Mouse (Mus musculus) hindbrain, embryonic 12.5 days (tissue): ENCODE measurements at regions not wholly inside any gene's neighbourhood (a gene's known extent, or its start where the extent isn't known, plus 50 kb on each side); places are given as distances from the start of the nearest gene placed in this dataset.

Source experiments
- ATAC-seq: fragments of 200-750 bp; cut with Nextera tagmentation; 2 replicates; pipeline ENCODE4 v1.8.0; 2017; ENCODE audit warnings: moderate TSS enrichment; ENCODE audit not compliant: low FRiP score
- H3K27ac ChIP-seq: fragments of 300-500 bp; sonication (generic); 2 replicates; pipeline ENCODE4 v1.5.1; 2016; ENCODE audit warnings: mild to moderate bottlenecking
- H3K27me3 ChIP-seq: fragments of 300-500 bp; sonication (generic); 2 replicates; pipeline ENCODE4 v1.6.1; 2016; ENCODE audit warnings: mild to moderate bottlenecking
- H3K36me3 ChIP-seq: fragments of 300-500 bp; sonication (generic); 2 replicates; pipeline ENCODE4 v1.6.1; 2016; ENCODE audit warnings: mild to moderate bottlenecking
- H3K4me1 ChIP-seq: fragments of 300-500 bp; sonication (generic); 2 replicates; pipeline ENCODE4 v1.6.1; 2016
- H3K4me2 ChIP-seq: fragments of 300-500 bp; sonication (generic); replicated peaks from 2 replicates; pipeline ENCODE4 v1.6.1; 2016; ENCODE audit warnings: mild to moderate bottlenecking
- H3K4me3 ChIP-seq: fragments of 300-500 bp; sonication (generic); 2 replicates; pipeline ENCODE4 v1.5.1; 2016; ENCODE audit warnings: mild to moderate bottlenecking
- H3K9ac ChIP-seq: fragments of 300-500 bp; sonication (generic); 2 replicates; pipeline ENCODE4 v1.6.1; 2016; ENCODE audit warnings: mild to moderate bottlenecking, moderate library complexity
- H3K9me3 ChIP-seq: fragments of 300-500 bp; sonication (generic); replicated peaks from 2 replicates; pipeline ENCODE4 v1.6.1; 2016; ENCODE audit warnings: mild to moderate bottlenecking
- WGBS: fragments of 180-500 bp; shearing (Covaris S2); methylation state at CpG from one replicate; pipeline ENCODE4 v1.1.7; 2016; 5-methylcytosine and 5-hydroxymethylcytosine counted together

DNA sequence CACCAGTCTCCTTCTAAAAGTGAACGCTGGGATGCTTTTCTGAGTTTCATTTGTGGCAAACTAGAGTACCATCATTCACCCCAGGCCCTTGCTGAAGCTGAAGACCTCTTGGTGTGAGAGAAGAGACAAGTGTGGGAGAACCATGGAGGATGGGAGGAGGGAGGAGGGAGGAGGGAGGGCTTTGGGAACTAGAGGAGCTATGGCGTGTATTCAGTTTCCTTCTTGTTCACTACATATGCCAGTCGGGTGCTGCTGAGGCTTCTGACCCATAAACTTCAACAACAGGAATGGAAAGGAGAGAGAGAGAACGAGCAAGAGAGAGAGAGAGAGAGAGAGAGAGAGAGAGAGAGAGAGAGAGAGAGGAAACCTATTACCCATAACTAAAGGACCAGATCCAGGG, 452.1 kb downstream of the Rps24 start:
- H3K4me2 ChIP-seq: no peak overlapping the region
- no peaks in the 10 kb centered on the region for H3K36me3 ChIP-seq
- H3K9me3 ChIP-seq: no peaks in the 10 kb centered on the region
- WGBS: 88% methylated on average over 4 of the region's 4 CpGs
- H3K4me3 ChIP-seq: no peak overlapping the region
- H3K9ac ChIP-seq: no peak overlapping the region
- no peak overlapping the region for H3K27ac ChIP-seq
- ATAC-seq: no peak
- H3K27me3 ChIP-seq: no peaks in the 10 kb centered on the region
- 0 out of 2 replicates have a peak, but pooled peaks cover 8% of the 10 kb centered on the region for H3K4me1 ChIP-seq

DNA sequence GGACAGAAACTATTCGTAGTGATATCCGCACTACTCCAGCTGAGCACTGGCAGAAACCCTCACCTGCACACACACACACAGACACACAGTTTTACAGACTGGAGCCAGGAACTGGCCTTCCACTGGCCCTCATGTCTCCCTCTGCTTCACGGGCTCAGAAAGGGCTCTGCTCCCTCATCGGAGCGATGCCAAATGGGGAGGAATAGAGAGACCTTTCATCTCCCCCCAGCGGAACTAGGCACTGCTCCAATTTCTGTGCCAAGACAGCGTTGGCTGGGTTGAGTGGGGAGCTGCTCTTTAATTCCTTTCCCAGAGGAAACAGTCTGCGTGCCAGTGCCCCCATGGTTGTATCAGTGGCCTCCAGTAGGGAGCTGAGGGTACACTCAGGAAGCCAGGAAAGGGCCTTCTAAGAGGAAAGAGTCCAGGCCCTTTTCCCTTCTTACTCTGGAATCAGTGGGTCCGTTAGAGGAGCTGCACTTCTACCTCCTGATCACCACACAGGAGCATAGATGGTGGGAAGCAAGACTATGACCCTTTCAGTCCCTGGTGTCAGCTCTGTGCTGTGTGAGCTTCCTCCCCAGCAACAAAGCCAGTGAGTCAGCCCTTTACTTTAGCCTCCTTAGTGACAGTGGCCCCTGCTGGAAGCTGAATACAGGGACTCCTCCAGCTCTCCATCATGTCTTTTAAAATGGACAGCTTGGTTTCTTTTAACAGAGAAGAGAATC, 452.7 kb downstream of the Rps24 start:
- Histone ChIP-seq H3K9me3 (no peaks in the 10 kb centered on the region), H3K9ac (no peak overlapping the region), H3K4me2 (no peak overlapping the region), H3K4me1 (0 out of 2 replicates have a peak, but pooled peaks cover 8% of the 10 kb centered on the region), H3K27me3 (no peaks in the 10 kb centered on the region), H3K36me3 (no peaks in the 10 kb centered on the region), H3K4me3 (no peak overlapping the region), H3K27ac (no peak overlapping the region)
- ATAC-seq: no peak
- WGBS: 70% methylated on average over 9 of the region's 9 CpGs

DNA sequence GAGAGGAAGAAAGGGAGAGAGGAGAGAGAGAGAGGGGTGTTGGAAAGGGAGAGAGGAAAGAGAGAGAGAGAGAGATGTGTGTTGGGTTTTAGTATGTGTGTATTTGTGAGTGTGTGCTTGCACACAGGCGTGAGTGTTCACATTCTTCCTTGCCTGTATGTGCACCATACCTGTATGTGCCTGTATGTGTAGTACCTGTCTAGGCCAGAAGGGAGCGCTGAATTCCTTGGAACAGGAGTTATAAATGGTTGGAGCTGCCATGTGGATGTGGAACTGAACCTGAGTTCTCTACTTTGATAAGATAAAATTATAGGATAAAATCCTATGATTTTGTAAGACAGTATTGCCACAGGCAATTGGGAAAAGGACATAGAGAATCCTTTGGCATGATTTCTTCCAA, 458.8 kb downstream of the Rps24 start:
- Histone ChIP-seq H3K4me1 (no peaks in the 10 kb centered on the region), H3K9me3 (no peaks in the 10 kb centered on the region), H3K36me3 (no peaks in the 10 kb centered on the region), H3K27me3 (no peaks in the 10 kb centered on the region), H3K9ac (no peak overlapping the region), H3K4me3 (no peak overlapping the region), H3K4me2 (no peak overlapping the region), H3K27ac (no peak overlapping the region)
- 48% methylated on average over 2 of the region's 2 CpGs for WGBS
- no peak for ATAC-seq

DNA sequence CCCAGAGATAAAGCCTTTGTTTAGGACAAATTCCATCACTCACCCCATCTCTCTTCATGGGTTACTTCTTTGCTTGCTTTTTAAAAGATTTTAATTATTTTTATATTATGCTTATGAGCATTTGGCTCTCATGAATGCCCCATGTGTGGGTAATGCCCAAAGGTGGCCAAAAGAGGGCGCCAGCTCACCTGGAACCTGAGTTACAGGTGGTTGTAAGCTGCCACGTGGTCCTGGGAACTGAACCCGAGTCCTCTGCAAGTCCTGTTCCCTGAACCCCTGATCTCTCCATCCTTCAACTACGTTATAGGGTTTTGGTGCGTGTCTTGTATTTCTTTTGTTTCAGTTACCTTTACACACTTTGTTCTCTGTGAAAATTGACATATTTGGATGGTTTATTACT, 460.2 kb downstream of the Rps24 start:
- H3K9ac ChIP-seq: no peak overlapping the region
- H3K9me3 ChIP-seq: no peaks in the 10 kb centered on the region
- no peak overlapping the region for H3K27ac ChIP-seq
- no peaks in the 10 kb centered on the region for H3K27me3 ChIP-seq
- H3K4me1 ChIP-seq: no peaks in the 10 kb centered on the region
- H3K4me2 ChIP-seq: no peak overlapping the region
- WGBS: 80% methylated on average over 5 of the region's 5 CpGs
- ATAC-seq: no peak
- no peak overlapping the region for H3K4me3 ChIP-seq
- H3K36me3 ChIP-seq: no peaks in the 10 kb centered on the region

DNA sequence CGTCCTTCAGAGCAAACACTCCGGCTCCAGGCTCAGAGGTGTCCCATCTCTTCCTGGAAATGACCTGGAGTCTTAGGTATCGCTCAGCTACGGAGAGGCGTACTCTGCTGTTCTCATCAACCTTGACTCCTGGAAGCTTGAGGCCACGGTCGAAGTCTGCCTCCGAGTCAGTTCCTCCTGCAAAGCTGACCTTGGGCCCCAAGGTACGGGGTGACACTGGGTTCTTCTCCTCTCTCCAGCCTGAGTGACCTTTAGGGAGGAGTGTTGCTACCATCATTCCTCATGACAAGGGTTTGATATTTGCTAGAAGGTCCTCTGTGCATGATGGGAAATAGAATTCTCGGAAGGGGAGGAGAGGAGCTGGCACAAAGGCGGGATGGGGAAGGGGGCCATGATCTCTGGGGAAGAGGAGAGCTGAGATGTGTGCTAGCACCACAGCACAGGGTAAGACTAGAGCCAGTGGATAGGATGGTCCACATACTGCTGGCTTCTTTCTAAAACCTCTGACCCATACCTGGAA, 469.0 kb downstream of the Rps24 start:
- ATAC-seq: no peak
- Histone ChIP-seq H3K9me3 (no peaks in the 10 kb centered on the region), H3K4me2 (no peak overlapping the region), H3K4me3 (no peak overlapping the region), H3K36me3 (no peaks in the 10 kb centered on the region), H3K4me1 (peaks cover 13% of the 10 kb centered on the region; the same call in 1 of the 2 replicates), H3K9ac (no peak overlapping the region), H3K27ac (no peak overlapping the region), H3K27me3 (no peaks in the 10 kb centered on the region)
- 85% methylated on average over 11 of the region's 11 CpGs for WGBS

DNA sequence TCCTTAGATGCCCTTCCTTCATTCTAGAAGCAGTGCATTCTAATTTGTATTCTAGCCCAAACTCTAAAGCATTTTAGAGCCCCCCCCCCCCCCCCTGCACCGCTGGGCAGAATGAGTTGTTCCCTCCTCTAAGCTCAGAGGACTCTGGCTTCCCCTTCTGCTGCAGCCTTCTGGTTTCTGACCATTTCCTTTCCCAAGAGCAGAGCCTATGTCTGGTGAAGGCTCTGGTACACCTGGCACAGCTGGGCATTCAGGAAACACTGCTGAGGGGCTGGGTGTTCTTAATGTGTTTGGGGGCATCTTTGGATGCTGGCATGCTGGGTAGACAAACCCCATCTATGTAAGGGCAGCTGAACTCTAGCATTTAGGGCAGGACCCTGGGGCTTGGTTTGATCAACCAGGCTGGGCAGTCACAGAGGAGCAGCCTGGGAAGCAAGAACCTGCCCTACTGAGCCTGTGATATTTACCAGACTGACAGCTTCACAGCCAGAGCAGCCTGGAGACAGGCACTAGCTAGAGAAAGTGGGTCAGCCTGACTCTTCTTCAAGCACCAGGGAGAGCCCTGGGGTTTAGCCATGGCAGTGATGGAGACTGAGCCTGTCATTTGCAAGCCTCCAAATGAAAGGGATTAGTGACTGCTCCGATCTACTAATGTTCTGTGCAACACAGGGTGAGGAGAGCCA, 469.7 kb downstream of the Rps24 start:
- 75% methylated on average over 2 of the region's 2 CpGs for WGBS
- H3K9me3 ChIP-seq: no peaks in the 10 kb centered on the region
- ATAC-seq: no peak

DNA sequence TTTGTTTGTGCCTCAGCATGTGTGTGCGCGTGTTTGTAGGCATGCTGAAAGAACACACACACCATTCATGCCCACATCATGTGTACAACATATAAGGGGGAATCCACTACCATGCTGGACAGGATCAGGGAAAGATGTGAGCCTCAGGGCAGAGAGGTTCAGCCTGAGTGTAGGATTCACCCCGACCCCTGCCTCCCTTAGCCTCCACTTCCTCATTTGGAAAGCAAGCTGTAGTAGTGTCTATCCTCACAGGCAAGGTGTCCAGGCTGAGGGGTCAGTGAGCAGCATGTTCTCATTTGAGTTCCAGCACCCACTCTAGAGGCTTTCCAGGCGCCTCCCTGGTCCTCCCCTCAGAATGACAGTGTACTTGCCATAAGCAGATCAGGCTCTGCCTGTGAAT, 470.5 kb downstream of the Rps24 start:
- no peak for ATAC-seq
- no peak overlapping the region for H3K9ac ChIP-seq
- no peak overlapping the region for H3K4me2 ChIP-seq
- no peaks in the 10 kb centered on the region for H3K36me3 ChIP-seq
- no peak overlapping the region for H3K4me3 ChIP-seq
- H3K27me3 ChIP-seq: no peaks in the 10 kb centered on the region
- no peak overlapping the region for H3K27ac ChIP-seq
- no peaks in the 10 kb centered on the region for H3K9me3 ChIP-seq
- 87% methylated on average over 4 of the region's 4 CpGs for WGBS
- H3K4me1 ChIP-seq: peaks cover 13% of the 10 kb centered on the region; the same call in 1 of the 2 replicates

More for the DNA sequence above, 469.7 kb downstream of the Rps24 start:
- Histone ChIP-seq H3K4me2 (no peak overlapping the region), H3K4me1 (peaks cover 13% of the 10 kb centered on the region; the same call in 1 of the 2 replicates), H3K27me3 (no peaks in the 10 kb centered on the region), H3K27ac (no peak overlapping the region), H3K9ac (no peak overlapping the region), H3K4me3 (no peak overlapping the region), H3K36me3 (no peaks in the 10 kb centered on the region)

DNA sequence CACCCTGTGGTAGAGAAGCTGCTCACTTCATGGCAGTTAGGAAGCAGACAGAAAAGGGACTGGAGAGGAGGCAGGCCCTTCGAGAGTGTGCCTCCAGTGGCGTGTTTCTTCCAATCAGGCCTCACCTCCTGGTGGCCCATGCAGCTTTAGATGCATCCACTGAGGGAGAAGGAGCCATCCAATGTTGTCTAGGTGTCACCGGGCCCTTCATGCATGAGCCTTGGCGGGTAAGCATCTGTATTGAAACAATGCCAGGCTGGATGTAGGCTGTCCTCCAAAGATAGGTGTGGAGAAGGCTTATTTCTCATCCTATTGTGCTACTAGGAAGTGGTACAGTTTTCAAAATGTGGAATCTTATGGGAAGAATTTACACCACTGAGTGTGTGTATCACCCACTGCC, 471.9 kb downstream of the Rps24 start:
- WGBS: 83% methylated on average over 4 of the region's 4 CpGs
- Histone ChIP-seq H3K4me2 (no peak overlapping the region), H3K9me3 (no peaks in the 10 kb centered on the region), H3K4me1 (peaks cover 13% of the 10 kb centered on the region; the same call in 1 of the 2 replicates), H3K9ac (no peak overlapping the region), H3K36me3 (no peaks in the 10 kb centered on the region), H3K27me3 (no peaks in the 10 kb centered on the region), H3K4me3 (no peak overlapping the region), H3K27ac (no peak overlapping the region)
- no peak for ATAC-seq

DNA sequence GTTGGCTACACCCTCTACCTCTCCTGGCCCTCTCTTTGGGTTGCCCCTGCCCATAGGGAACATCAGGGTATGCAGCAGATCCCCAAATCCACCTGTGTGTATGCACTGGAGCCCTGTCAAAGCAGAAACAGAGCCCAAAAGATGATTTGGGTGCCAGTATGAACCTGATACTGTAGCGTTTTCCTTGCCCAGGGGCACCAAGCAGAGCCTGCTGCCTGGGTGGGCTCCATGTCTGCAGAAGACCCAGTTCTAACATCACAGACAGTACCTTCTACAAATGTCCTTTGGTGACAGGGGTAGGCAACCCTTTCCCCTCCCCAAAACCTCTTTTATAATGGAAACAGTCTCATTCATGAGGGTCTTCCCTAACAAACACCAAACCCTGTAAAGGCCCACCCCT, 472.5 kb downstream of the Rps24 start:
- H3K27ac ChIP-seq: no peak overlapping the region
- H3K27me3 ChIP-seq: no peaks in the 10 kb centered on the region
- WGBS: 64% methylated on average over 1 of the region's 1 CpGs
- H3K36me3 ChIP-seq: no peaks in the 10 kb centered on the region
- no peak overlapping the region for H3K4me3 ChIP-seq
- H3K4me2 ChIP-seq: no peak overlapping the region
- no peak overlapping the region for H3K9ac ChIP-seq
- H3K9me3 ChIP-seq: no peaks in the 10 kb centered on the region
- peaks cover 13% of the 10 kb centered on the region; the same call in 1 of the 2 replicates for H3K4me1 ChIP-seq
- no peak for ATAC-seq

DNA sequence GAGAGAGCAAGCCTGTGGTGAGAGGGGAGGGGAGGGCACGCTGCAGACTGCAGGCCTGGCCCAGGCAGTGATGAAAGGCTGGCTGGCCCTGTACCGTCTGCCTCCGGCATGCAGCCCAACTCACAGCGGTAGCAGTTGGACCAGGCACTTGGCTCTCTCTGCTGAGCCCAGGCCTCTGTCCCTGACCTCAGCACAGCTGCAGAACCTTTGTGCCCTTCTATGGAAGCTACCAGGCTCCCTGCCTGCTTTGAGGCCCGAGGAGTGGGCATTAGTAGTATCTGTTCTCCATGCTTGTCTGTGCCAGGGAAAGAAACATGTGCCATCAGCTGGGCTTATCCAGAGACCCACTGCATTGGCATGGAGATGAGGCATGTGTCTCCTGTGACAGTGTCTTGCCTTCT, 473.2 kb downstream of the Rps24 start:
- Histone ChIP-seq H3K9me3 (no peaks in the 10 kb centered on the region), H3K27me3 (no peaks in the 10 kb centered on the region), H3K36me3 (no peaks in the 10 kb centered on the region), H3K27ac (no peak overlapping the region), H3K4me3 (no peak overlapping the region), H3K4me1 (peaks cover 13% of the 10 kb centered on the region; the same call in 1 of the 2 replicates), H3K9ac (no peak overlapping the region), H3K4me2 (no peak overlapping the region)
- 41% methylated on average over 4 of the region's 5 CpGs for WGBS
- ATAC-seq: no peak

DNA sequence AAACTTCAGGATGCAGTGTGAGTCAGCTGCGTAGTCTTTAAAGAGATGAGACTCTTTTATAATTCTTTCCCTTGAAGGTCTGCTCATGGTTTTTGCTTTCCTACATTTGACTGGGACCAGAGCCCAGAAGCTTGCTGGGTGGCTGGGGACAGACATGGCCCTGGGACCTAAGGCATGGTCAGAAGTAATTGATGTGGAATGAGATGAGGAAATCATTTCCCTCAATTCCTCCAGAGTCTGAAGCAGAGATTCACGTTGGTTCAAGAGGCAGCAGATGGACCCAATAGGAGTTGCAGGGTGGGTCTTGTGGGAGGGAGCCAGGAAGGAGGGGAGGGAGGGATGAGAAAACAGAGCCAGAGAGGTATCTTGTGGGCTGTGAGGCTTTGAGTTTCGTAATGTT, 473.9 kb downstream of the Rps24 start:
- WGBS: 73% methylated on average over 3 of the region's 3 CpGs
- Histone ChIP-seq H3K9me3 (no peaks in the 10 kb centered on the region), H3K4me3 (no peak overlapping the region), H3K27ac (no peak overlapping the region), H3K9ac (no peak overlapping the region), H3K36me3 (no peaks in the 10 kb centered on the region), H3K4me2 (no peak overlapping the region), H3K27me3 (no peaks in the 10 kb centered on the region), H3K4me1 (peaks cover 13% of the 10 kb centered on the region; the same call in 1 of the 2 replicates)
- no peak for ATAC-seq

DNA sequence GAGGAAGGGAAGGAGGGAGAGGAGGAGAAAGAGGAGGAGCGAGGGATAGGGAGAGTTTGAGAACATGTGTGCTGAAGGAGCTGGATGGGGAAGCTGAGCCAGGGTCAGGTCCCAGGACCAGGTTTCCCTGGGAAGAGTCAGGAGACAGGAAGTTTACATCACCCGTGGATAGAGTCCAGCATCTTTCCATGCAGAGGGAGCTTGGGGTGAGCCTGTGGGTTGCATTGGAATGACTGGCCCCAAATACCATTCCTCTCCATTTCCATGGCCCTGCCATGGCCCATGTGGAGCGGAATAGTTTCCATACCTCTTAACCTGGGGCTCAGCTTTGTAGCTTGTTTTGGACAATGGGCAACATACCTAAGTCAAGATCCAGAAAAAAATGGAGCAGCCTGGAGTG, 474.8 kb downstream of the Rps24 start:
- Histone ChIP-seq H3K9ac (no peak overlapping the region), H3K27ac (no peak overlapping the region), H3K36me3 (no peaks in the 10 kb centered on the region), H3K4me1 (peaks cover 10% of the 10 kb centered on the region; the same call in 1 of the 2 replicates), H3K9me3 (no peaks in the 10 kb centered on the region), H3K4me3 (no peak overlapping the region), H3K4me2 (no peak overlapping the region), H3K27me3 (no peaks in the 10 kb centered on the region)
- no peak for ATAC-seq
- 82% methylated on average over 3 of the region's 3 CpGs for WGBS
